Mouse (Mus musculus): ENCODE data around the gene Ormdl3.
"Not testable (repeated sequence)": the region's sequence is repeated elsewhere in the genome, so short reads cannot be mapped to it uniquely, and the experiment has no call there.

The Ormdl3 gene

GRCm38 (mm10) chr11:98586892-98587563 is at the start of gene Ormdl3:
Ormdl3 (minus strand) TSS chr11:98587368.
- DNase-seq (ENCODE audit: low read depth, low spot score) = peak; percentile 97

DNA sequence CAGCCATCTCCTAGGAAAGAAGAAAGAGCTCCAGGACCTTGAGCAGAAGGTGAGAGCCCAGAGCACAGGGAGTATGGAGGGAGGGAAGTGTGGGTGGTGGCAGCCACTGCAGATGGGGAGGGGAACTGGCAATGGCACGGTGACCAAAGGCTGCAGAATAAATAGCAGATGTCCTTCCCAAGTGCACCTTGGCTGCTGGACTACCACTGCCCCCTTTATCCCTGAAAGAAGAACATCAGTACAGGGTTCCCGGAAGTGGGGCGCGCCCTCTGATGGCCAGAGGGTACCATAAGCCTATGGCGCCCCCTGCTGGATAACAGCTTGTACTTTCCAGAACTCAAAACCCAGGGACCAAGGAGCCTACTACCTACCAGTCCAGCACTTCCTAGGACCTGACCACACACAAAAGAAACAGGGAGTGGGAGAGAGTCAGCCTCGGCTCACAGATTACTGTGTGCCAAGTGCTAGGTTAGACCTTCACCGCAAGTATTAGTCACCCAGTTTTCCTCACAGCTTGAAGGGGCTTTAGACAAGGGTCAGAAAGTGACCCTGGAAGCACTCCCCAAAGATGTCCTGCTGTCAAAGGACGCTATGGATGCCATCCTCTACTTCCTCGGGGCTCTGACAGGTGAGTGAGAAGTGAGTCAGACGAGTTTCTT is 48.3 kb upstream of the Ormdl3 start:
- not testable (repeated sequence) for DNase-seq (ENCODE audit: low read depth, low spot score)

DNA sequence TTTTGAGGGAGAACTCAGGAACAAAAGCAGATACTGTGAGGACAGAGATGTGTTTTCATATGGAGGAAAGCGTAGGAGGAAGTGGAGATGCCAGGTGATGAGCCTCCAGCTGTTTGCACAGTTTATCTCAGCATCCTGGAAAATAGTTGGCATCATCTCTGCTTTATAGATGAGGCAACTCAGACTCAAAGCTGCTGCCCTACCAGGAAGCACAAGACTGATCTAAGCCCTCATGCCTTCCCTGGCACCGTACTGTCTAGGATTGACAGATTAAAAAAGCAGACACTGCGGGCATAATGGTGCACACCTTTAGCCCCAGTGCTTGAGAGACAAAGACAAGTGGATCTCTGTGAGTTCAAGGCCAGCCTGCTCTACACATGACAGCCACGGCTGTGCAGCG is 43.5 kb upstream of the Ormdl3 start:
- no peak for DNase-seq (ENCODE audit: low read depth, low spot score)

DNA sequence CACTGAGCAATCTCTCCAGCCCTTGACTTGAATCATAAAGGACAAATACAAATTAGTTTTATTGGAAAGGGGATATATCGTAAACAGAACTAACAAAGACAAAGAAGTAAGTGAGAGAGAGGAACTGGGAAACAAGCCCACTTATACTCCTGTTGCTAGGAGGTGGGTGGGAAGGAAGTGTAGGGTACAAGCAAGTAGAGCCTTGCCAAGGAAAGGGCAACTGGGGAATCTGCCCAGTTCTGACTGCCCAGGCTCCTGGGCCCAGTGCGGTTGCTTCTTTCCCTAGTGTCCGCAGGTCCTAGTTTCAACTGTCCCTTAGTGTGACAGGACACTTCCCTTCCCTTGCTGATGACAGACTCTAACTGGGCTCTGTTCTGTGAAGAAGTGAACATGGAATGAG is 41.5 kb upstream of the Ormdl3 start:
- DNase-seq (ENCODE audit: low read depth, low spot score) = no peak

DNA sequence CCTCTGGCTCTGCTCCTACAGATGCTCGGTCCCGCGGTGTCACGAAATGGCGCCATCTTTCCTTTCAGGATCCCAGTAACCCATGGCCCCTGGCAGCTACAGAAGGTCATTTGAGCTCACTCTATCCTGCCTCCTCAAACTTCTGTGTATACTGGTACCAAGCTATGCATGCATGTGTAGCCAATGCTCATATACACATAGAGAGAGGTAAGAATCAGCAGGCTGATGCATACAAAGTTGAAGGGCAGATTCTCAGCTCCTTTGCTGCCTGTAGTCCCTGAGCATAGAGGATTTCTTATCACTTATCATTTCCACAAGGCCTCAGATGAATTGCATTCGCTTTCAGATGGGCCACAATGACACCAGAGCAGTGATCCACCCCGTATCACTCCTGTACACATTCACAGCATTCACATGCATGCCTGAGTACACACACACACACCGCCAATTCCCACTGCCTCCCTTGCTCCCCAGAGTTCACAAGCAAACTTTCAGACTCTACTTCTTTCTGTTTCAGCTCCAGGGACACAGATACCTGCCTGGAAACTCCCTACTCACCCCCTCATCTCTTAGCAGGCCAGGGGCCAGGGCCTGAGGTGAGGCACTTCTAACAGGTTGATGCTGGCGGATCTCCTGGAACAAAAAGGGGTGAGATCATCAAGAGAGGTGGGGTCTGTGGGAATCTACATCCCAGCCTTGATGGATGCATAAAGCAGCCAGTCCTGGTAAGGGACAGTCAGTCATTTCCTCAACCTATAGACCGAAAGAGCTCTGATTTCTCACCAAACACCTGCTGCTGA is 38.6 kb upstream of the Ormdl3 start, which contains the start of the genes Gm12355 and Gsdma3:
Gene Gm12355, minus strand, starts transcription at position 51 of the 800 bp plus-strand sequence.
Gene Gsdma3, plus strand, starts transcription at position 750 of the 800 bp plus-strand sequence.
- no peak for DNase-seq (ENCODE audit: low read depth, low spot score)

DNA sequence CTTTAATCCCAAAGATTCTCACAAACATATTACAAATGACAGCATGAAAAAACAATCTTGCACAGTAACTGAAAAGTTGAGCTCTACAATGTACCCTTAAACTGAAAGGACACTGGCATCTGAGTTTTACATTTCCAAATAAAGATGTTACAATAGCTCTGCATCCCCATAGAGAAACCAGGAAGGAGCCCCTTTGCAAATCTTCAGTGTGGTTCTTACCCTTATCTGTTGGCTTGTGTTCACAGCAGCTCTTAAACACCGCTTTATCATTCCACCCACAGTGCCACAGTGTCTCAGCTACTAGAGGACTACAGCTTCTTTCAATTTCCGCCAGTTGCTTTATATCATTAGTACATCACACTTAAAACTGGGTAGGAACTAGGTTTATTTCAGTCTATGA is 37.2 kb upstream of the Ormdl3 start:
- DNase-seq (ENCODE audit: low read depth, low spot score) = not testable (repeated sequence)

DNA sequence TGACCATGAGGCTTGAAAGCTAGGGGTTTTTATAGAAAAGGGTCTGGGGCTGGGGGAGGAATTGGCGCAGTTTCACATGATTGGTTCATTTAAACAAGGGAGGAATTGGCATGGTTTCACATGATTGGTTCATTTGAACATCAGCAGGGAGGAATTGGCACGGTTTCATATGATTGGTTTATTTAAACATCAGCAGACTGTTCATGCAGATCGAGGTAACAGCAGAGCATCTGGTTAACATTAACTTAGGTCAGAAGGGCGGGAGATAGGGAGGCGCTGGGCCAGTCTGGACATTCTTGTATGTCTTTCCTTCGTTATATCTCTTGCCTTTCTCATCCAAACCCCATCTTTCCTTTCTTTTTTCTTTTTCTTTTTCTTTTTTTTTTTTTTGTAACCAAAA is 36.8 kb upstream of the Ormdl3 start:
- DNase-seq (ENCODE audit: low read depth, low spot score) = not testable (repeated sequence)

DNA sequence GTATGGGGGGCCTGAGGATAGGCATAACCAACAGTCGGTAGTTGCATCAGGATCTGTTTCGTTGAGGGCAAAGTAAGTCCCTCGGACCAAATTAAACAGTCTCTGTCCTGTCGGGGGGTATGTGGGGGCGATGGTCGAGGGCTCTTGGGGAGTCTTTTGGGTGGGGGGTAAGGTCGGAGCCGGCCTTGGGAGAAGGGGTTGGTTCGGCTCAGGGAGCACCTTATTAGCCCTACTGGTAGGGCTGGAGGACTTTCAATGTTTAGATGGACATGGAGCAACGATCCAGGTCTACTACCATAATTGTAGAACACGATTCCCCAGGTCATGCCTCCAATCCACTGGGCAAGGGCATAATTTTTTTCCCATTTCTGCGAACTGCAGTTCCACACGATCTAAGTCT is 33.6 kb upstream of the Ormdl3 start:
- no peak for DNase-seq (ENCODE audit: low read depth, low spot score)

DNA sequence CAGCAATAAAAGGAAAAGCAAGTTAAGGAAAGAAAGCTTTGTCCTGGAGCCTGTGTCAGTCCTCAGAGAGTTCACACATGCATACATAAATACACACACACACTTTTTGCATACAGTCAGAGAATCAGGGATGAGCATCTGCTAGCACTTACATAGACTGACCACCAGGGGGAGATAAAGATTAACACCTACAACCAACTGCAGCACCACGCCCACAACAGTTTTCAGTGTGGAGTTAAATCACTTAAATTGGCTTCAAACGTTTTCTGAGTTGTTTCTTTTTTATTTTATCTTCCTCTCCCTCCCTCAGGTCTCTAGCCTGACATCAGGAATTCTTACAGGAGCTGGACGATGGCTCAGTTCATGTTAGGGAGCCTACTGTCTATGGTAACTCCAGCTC is 19.6 kb upstream of the Ormdl3 start:
- DNase-seq (ENCODE audit: low read depth, low spot score) = peak; percentile 54

DNA sequence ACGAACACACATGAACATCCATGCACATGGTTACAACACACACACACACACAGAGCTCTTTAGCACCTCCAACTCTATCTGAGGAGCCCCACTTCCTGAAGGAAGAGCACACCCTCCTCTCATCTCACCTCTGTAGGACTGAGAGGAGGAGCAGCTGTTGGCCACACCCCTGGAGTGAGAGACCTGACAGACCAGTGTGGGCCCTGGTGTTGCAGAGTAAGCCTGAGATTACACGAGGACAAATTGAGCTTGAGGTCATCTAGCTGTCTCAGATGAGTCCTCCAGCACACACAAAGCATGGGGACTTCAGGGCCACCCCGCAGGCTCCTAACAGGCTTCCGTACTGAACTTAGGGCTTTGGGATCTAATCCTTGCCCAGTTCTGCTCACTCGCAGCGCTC is 17.7 kb upstream of the Ormdl3 start:
- not testable (repeated sequence) for DNase-seq (ENCODE audit: low read depth, low spot score)

DNA sequence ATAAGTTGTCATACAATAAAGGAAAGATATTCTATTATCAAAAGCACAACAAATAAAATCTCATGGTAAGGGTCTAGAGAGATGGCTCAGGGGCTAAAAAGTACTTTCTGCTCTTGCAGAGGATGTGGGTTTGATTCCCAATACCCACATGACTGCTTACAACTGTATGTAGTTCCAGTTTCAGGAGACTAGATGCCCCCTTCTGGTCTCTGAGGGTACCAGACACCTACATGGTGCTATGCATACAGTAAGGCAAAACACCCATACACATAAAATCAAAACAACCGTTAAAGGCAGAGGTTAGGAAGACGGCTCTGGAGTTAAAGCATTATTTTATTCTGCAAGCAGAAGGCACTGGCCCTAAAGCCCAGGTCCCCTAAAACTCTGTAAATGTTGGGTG is 16.8 kb upstream of the Ormdl3 start:
- DNase-seq (ENCODE audit: low read depth, low spot score) = no peak

GRCm38 (mm10) chr11:98602090-98602690 is 15.0 kb upstream of the Ormdl3 start:
- peak; percentile 39 for DNase-seq (ENCODE audit: low read depth, low spot score)

- no peak for DNase-seq (ENCODE audit: low read depth, low spot score)
Observed at GRCm38 (mm10) chr11:98599291-98599690, 12.1 kb upstream of the Ormdl3 start.

GRCm38 (mm10) chr11:98598851-98599290 is 11.7 kb upstream of the Ormdl3 start:
- DNase-seq (ENCODE audit: low read depth, low spot score) = no peak

DNA sequence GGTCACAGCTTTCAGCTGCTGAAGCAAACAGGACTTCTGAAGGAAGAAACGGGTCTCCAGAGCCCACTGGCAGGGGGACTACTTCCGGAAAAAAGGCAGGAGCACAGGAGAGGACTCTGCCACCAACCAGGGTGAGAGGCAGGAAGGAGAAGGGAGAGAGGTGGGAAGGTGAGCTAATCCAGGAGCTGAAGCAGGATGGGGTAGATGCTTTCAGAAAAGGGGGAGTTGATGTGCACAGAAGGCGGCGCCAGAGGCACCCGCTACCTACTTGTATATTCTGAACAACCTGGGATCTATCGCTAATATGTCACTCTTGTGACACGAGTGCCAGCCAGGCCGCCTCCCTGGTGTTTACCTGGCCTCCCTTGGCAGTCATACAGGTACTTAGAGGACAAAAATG is 10.8 kb upstream of the Ormdl3 start, which contains the start of gene Lrrc3c:
Gene Lrrc3c, plus strand, starts transcription at position 301 of the 400 bp plus-strand sequence.
- DNase-seq (ENCODE audit: low read depth, low spot score) = no peak

GRCm38 (mm10) chr11:98597363-98597762 is 10.2 kb upstream of the Ormdl3 start:
- peak; percentile 65 for DNase-seq (ENCODE audit: low read depth, low spot score)

DNA sequence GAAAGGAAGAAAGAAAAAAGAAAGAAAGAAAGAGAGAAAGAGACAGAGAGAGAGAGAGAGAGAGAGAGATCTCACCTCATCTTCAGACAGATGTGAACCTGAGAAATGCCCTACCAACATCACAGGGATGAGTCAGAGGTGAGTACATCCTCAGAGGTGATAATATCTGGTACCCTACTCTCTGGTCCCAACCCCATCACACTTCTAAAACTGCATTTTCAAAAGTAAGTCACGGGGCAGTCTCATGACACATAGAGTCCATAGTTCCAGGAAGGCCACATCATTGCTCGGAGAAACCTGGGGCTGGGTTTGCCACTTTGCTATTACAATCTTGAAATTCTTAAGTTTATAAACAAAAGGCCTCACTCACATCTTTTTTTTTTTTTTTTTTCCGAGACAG is 8.8 kb upstream of the Ormdl3 start:
- no peak for DNase-seq (ENCODE audit: low read depth, low spot score)

DNA sequence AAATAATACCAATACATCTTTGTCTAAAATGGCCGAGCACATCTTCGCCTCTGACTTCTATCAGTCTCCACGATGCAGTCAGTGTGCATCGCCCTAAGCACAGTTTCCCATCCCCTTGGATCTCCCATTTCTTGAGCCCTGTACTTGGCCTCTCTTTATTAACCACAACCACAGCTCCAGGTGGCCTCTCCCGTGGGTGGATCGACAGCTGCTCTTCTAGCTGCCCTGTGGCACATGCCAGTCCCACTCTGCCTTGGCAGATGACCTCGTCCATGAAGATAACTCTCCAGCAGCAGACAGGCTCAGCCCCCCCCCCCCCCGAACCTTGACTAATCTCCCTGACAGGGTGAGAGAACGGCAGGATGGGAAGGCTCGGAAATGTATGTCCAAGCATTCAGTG is 8.3 kb upstream of the Ormdl3 start:
- DNase-seq (ENCODE audit: low read depth, low spot score) = no peak

GRCm38 (mm10) chr11:98595021-98595420 is 7.9 kb upstream of the Ormdl3 start:
- DNase-seq (ENCODE audit: low read depth, low spot score) = no peak

DNA sequence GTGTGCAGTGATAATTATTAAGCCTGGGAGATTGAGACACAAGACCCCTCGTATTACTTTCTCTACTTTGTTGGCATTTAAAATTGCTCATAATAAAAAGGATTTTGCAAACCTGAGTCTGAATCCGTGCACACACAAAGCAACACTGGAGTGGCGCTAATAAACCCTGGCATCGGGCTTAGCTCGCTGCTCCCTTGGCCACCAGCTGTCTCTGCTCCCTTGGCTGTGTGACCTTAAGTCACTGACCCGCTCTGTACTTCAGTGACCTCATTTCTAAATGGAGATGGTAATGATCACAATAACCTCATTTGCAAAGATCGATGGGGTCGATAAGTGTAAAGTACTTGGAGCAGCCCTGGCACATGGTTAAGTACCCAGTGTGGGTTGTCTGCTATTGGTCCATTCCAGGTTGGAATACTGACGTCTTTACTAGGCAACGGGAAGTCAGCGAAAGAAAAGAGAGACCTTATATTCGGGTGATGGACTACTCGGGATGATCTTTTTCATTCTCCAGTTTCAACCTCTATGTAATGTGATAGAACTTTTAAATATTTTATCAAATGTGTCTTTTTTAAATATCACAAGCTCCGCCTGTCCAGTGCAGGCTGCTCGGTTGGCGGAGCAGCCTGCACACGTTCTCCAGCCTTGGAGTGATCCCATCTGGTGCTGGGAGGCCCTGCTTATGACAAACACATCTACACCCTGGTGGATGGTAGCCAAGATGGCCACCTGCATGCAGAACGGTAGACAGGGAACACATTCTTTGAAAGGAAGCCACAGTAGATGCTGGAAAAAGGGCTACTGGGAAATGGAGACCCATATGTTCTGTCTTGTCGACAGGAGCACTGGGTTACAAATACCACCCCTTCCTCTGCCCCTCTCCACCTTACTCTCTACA is 3.6 kb upstream of the Ormdl3 start:
- DNase-seq (ENCODE audit: low read depth, low spot score) = no peak

DNA sequence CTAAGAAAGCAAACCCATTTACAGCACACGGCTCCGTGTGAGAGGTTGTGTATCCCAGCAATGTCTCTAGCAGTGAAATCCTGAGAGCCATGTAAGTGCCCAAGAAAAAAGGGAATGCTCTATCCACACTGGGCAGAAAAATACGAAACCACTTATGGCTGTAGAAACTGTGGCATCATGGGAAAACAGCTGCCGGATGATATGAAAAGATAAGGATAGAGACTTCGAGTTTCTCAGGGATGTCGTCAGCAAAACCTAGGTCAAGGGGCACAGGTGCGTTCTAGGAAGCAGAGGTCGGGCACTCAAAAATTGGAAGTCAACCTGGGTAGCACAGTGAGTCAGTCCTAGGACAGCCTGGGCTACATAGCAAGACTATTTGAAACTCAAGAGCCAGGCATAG is 2.1 kb upstream of the Ormdl3 start:
- no peak for DNase-seq (ENCODE audit: low read depth, low spot score)
